Mouse (Mus musculus) left cerebral cortex, postnatal 14 days (tissue): ENCODE measurements around the gene Pde2a. TPM values are rescaled to one million over a fixed set of nuclear protein-coding genes. Genes with fewer than 3 reads are reported as not detected.

Experiments used
- DNase-seq, 2 experiments: peaks; one replicate each; pipeline ENCODE4 v3.0.0; 2021 to 2022; ENCODE audit warnings: low spot score in 2 of 2, mixed read lengths in 1 of 2
- intact Hi-C: fragments of 180-260 bp; cut with DNase I; formaldehyde crosslinking; loops from one replicate; pipeline ENCODE4 v1.15.1; 2025
- total RNA-seq, 2 experiments: library from RNA; stranded (reverse); gene quantifications; 2 replicates each; pipeline ENCODE4 v1.2.3; 2021

Gene Pde2a
- total RNA-seq, 2 experiments from 2014 or later, result 349 to 363 TPM

DNA sequence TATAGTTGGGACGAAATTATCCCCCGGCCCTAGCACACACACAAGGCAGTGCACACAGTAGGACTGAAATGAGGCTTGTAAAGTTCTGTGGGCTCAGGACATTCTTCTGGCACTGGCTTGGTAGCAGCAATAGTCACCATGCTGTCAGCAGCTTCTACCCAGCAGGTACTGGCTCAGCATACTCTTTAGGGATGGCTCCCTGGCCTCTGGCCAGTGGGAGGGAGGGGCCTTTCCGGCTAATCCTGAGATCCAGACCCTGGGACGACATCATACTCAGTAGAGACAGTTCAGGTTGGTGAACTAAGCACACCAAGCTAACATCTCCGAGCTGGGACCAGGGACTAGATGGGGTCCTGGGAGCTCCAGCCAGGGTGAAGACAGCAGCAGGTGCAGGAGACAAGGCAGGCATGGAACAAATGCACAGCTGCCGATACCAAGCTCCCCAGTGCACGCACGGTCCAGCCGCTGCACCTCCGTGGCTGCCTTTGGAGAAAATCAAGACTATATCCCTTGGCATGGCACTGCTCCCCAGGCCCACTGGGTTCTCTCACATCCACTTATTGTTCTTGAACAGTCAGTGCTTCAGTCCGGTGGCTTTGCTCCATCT is 42.3 kb downstream of the Pde2a start:
- DNase-seq, result no peak
- intact Hi-C loops, result no loop called here

DNA sequence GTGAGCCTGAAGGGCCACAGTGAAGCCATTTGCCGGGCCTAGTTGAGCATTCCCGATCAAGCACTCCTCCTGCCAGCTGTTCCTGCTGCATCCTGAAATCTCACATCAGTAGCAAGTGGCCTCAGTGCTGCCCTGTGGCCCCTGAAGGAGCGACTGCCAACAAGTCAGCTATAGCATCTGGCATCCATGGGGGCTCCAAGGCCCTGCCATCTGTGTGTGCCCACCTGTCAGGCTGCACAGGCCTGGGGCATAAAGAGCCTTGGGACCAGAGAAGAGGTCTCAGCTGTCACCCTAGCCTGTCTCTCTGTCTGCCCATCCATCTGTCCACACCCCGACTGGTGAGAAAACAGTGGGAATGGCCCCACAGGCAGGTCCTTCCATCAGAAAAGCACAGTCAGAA is 43.4 kb downstream of the Pde2a start:
- intact Hi-C loops, result no loop called here

DNA sequence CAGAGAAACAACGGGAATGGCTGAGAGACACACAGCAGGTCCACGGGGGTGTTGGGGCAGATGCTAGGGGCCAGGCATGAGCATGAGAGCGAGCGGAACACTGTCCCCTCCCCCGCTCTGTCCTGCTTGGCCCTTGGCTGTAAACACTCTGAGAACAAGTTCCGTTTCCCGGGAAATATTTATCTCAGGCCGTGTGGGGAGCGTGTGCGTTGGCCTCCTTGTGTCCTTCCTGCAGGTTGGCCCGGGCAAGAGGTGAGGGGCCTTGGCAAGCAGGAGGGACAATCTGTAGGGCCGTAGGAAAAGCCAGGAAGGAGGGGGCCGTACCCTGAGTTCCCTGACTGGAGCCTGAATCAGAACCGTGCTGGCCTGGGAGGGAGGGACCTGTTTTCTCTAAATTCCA is 43.9 kb downstream of the Pde2a start:
- intact Hi-C loops, result no loop called here
- no peak for DNase-seq

More for the DNA sequence above, 43.4 kb downstream of the Pde2a start:
- DNase-seq, result no peak

DNA sequence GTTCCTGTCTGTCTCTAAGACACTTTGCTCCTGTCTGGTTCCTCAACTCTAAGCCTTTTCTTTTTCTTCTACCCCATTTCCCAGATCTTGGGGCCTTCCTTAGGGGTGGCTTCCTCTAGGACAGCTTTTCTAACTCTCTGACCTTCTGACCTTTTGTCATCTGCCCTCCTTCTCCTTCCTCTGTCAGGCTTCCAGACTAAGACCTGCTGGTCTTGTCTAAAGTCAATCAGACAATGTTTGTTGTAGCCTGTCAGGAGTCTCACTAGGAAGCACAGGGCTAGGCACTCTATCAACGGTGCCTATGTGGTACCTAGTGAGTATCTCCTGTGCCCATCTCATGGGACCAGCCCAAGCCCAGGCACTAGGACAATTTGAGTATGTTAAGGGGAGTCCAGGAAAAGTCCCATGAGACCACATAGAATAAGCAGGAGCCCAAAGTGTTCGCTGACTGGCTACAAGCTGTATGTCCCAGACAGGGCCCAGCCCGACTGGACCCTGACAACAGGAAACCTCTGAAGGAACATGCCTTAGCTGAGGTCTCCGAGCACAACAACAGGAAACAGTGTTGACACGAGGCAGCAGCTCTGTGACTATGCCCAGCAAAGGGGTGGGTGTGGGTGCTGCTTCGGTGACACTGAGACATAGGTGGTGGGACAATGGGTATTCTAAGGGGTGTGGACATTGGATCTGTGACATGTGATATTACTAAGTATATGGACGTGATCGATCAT is 44.5 kb downstream of the Pde2a start:
- intact Hi-C loops, result no loop called here
- no peak for DNase-seq

DNA sequence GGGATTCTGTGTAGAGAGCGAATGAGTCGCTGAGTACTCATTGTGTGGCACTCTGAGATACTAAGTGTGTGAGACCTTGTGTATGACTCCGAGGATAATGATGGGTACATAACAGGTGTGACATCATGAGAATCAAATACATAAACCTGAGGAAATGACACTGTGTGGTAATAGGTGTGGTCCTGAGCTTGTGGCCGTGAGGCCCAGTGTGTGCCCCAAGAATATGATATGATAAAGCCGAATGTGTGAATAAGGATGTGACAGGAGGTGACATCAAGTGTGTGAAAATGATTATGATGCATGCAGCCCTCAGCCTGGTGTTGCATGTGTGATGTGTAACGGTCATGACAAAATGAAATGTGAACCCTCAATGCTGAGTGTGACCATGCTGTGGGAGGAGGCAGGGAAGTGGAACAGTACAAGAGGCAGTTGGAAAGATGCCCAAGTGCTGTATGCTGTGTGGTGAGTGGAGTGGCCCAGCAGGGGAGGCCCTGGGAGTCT is 45.1 kb downstream of the Pde2a start:
- DNase-seq, result peak in 1 of 2 experiments; percentile 70
- intact Hi-C loops, result no loop called here

DNA sequence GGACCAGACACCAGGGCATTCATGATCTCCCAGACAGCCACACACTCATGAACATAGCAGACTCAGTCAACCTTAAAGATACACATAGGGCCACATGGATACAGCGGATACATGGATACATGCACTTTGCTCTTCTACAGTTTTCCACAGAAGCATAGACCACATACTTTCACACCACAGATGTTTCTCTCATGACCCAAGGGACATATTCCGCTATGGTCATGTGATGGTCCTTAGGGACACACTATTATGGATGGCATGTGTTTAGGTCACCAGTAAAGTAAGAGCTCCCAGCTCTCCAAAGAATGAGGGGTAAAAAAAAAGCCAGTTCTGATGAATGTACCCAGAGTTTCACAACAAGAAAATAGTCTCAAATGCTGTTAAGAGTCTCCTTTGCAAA is 49.9 kb downstream of the Pde2a start:
- DNase-seq, result no peak
- intact Hi-C loops, result no loop called here

DNA sequence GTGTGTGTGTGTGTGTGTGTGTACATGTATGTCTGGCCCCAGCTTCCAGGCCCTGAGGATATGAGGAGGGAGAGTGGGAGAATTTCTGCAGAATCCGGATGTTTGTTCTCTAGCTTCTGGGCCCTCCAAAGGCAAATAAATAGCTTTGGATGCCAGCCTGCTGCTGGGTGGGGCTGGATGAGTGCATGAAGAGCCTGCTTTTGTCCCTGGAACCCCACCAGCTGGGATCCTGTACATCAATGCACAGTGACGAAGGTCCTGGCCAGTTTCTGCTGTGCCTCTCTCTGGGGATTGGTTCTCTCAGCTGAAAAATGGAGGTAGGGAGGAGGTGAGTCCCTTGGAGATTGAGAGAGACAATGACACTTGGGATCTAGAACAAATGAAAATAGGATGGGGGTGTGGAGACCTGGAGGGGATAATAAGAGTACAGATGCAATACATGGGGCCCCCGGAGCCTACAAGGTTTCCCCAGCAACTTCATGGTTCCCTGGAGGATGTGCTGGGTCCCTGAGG is 50.5 kb downstream of the Pde2a start:
- no peak for DNase-seq
- intact Hi-C loops, result no loop called here

DNA sequence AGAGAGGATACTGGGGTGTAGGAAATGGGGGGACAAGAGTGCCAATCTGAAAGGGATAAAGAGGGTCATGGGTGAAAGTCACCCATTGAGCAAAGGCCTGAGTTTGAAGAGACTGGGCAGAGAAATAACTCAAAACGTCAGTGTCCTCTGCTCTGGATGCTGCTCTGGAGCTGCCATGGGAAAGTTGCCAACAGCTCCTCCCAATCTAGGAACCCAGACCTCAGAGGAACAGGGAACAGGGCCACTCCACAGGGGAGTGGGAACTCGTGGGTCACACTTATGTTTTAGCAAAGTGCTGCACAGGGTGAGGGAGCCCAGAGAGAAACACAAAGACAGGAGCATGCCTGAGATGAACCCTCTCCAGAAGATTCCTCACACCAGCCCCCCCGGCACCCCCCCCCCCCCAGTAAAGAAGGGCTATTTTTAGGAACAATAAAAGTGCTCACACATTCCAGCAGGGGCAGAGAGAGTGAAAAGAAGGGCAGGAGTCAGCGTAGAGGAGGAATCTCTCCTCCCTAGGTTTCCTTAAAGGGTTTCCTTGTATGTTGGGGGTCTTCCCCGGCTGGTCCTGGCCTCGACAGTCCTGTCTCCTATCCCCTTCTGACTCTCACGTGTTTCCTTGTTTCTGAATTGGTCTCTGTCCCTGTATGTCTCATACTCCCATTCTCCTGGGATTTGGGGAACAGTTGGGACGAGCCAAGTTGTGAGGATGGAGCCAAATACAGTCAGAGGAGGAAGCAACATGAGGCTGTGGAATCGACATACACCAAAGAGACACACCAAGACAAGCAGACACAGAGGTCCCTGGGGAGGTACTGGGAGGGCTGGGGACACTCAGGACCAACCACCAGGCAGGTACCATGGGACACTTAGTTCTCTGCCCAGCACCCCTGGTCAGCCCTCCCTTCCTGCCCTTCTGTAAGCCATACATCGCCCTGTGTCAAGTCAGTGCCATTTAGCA is 51.4 kb downstream of the Pde2a start:
- no peak for DNase-seq
- intact Hi-C loops, result no loop called here

DNA sequence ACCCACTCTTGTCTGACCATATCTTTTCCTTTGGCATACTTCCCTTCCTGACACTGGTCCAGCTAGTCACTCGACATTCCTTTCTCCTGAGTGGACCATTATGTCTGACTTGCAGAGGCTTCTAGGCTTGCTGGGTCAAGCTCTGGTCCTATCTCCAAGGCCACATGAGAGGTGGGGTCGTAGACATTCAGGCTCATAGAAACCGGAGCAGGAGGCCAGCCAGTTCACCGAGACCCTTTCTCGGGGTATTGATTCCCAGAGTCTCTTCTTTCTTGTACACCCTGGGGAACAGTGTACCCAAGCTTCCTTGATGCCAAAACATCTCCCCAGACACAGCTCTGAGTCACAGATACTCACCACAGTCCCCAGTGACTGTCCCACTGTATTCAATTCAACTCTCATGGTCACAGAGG is 52.9 kb downstream of the Pde2a start:
- intact Hi-C loops, result no loop called here
- no peak for DNase-seq

DNA sequence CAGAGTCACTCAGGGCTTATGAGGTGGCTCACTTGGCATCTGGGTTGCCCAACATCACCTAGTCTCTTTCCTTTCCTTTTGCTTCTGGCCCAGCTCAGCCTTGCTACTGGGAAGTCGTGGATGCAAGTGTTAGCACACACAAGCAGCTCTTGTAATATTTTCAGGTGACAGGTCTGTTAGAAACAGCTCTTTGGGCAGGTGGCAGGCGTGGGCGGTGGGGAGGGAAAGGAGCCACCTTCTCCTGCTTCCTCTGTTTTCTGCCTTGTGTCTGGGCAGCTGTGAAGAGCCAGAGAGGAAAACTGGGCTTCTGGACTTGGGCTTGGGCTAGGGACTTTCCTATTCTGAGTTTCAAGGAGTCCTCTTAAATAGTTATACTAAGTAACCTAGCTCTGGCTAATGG is 54.5 kb downstream of the Pde2a start:
- intact Hi-C loops, result no loop called here
- DNase-seq, result no peak

DNA sequence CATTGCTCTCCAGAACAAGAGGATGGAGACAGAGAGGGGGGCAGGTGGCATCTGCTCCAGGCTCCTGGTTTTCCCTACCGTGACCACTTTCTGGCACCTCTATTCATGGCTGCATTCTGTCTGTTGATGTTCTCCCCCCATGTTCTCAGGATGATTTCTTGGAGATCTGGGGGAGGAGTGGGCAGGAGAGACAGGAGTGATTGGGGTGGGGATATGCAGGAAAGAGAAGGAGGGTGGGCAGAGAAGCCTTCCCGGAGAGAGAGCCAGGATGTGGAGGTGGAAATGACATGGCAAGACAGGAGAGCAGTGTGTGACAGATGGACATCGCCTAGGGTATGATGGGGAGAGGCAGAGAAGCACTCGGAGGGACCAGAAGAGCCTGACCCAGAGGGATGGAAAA is 55.0 kb downstream of the Pde2a start:
- intact Hi-C loops, result no loop called here
- no peak for DNase-seq

DNA sequence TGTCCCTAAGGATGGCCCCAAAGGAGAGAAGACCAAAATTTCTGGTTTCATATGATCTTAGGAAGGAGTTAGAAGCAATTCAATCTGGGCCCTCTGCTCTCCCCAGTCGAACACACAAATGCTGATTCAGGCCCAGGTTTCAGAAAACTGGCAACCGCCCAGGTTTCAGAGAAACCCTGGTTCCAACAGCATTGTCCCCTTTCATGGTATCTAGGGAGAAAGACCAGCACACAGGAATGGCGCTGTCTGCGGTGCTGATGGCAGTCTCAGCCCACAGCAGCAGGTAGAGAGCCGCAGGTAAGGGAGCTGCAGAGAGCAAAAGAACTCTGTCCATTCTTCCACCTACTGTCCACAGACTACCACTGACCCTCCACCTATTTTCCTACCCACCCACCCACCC is 55.7 kb downstream of the Pde2a start:
- DNase-seq, result no peak
- intact Hi-C loops, result no loop called here

DNA sequence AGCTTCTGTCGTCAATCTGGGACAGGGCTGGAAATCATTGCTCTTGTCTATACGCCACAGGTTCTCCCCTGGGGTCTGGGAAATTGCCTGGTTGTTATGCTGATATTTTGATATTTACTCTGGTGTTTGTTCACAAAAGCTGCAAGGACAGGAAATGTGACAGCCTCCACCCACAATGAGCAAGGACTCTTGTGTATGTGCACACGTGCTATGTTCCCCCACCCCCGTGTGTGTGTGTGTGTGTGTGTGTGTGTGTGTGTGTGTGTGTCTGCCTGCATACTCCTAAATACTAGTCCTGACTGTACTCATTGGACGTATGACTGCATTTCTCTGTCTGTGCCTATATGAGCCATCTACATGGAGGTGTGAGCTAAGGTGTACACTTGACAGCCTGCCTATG is 56.6 kb downstream of the Pde2a start:
- intact Hi-C loops, result no loop called here
- no peak for DNase-seq

DNA sequence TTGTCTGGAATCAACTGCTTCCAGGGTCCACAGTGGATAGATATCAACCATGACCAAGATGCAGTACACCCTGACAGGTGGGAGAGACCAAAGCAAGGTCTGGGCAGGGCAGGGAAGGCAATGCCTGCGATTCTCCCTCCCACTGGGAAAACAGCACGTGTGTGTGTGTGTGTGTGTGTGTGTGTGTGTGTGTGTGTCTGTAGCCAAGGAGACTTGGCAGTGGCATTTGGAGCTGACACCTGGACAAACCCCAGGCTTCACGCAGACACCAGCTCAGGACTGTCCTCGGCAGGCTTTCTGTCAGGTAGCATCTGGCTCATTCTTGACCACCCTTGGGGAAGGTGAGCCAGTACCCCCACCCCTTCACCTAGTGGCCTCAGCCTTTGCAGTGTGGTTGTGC is 58.4 kb downstream of the Pde2a start:
- DNase-seq, result no peak
- intact Hi-C loops, result no loop called here

DNA sequence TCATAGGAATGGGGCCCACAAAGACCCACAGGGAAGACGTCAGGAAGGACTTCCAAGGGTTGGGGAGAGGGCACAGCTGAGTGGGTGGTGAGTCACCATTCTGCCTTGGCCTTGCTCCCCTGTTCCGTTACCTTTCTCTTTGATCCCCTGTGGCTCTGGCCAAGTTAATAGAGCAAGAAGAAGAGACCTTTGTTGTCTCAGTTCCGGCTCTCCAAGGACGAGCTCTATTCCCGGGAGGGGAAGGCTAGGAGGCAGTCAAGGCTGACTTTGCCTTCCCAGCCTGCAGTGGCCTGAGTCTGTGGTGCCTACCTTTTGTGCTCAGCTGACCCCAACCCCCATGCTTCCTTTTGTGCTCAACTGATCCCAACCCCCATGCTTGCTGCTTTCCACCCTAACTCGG is 59.2 kb downstream of the Pde2a start:
- intact Hi-C loops, result no loop called here
- no peak for DNase-seq

DNA sequence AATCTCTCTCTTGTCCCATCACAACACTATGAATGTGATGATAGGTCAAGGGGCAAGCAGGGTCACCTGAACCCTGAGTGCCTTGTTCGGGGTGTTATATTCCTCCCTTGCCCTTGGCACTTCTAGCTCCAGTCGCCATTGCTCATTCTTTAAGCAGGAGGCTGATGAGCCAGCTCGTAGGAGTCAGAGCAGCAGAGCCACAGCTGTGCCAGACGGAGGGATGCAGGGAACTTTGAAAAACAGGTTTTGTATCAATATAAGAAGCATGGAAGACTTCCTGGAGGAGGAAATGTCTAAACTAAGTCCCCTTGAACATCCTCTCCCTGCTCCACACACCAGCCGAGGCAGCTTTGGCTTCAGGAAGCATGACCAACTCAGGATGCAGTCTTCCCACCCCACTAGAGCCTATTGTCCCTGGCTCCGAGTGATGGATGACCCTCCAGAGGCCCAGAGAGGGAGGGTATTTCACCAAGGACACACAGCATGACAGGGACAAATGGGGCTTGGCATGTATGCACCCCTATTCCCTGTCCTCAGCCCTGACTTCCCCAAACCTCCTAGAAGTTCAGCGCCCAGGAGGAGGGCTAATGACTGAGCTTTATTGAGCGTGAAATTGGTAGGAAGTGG is 60.5 kb downstream of the Pde2a start:
- intact Hi-C loops, result no loop called here
- DNase-seq, result no peak

DNA sequence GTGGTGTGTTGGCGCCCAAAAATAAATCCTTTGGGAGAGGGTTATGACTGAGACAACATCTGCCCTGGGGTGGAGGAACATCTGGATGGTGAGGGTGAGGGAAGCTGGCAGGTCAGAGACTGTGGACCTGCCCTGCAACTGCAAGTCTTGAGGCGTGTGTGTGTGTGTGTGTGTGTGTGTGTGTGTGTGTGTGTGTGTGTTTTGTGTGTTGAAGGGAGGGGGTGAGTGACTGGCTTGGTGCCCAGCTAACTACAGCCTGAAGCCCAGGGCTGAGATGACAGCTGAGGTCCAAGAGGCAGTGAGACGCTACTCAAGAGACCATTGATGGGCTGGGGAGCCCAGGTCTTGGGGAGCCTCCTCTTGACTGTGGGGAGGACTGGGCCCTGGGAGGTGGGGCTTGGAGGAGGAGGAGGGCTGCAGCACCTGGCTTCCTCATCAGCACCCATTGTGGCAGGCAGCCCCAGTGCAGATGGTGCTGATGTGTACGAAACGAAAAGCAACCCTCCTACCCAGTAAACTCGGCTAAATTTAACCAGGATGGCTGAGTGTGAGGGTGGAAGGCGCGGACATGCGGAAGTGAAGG is 61.1 kb downstream of the Pde2a start:
- peak in 1 of 2 experiments; percentile 59 for DNase-seq
- intact Hi-C loops, result no loop called here

DNA sequence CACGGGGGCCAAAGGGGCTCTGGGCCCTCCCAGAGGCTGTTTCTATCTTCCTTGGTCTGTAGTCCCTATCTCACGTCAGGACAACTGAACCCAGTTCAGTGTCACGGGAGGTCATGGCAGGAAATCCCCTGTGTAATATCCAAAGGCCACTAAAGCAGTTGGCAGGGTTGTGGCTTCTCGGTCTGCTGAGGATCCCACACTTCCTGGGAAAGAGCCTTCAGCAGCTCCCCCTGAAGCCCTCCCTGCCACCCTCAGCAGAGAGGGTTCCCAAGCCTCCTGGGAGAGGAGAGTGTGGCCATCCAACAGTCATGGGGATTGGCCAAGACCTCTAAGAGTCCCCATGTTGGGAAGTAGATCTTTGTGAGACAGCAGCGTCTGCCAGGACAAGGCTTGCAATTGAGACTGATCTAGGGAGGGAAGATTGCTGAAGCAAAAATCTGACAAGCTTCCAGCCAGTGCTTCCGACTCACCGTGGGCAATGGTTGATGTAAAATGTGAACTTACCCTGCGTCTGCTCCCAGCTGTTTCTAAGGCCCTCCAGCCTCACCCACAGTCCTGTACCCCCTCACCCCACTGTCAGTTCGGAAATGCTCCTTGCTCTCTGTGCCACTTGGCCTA is 62.1 kb downstream of the Pde2a start:
- intact Hi-C loops, result no loop called here
- no peak for DNase-seq

DNA sequence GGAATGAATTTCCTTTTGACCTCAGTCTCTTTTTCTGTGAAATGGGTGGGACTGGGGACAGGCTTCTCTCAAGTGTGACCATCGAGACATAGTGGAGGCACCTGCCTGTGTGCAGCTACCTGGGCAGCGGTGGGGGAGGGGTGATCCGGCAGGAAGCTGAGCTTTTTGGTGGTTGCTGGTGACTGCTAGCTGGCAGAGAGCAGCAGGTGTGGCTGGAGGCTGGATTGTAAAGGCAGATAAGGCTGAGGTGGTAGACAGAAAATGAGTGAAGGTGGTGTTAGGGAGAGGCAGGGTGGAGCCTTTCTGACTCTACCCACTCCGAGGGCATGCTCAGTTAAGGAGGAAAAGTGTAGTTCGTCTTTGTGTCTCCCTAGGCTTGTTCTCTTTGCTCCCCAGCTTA is 65.6 kb downstream of the Pde2a start:
- DNase-seq, result no peak
- intact Hi-C loops, result no loop called here
